Mouse (Mus musculus): ENCODE results near the gene Snai3.

Gene Snai3

DNA sequence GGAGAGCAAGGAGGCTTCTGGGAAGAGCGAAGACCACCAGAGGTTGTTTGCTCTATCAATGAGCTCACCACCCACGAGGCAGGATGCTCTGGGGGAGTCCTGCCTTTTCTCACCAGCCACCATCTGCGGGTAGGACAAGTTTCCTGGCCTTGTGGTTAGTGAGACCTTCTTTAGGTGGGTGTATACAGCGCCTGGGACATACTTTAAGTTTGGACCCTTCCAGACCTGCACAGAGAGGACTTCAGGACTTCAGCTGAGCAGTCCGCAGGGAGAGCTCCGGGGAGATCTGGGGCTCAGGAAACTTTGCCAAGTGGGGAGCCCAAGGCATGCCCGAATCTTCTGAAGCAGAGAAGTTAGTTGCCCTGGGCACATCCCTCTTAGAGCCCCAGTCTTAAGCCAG, 543 bp downstream of the Snai3 start:
- DNase-seq (ENCODE audit: low spot score in 2 of 2): no peak

DNA sequence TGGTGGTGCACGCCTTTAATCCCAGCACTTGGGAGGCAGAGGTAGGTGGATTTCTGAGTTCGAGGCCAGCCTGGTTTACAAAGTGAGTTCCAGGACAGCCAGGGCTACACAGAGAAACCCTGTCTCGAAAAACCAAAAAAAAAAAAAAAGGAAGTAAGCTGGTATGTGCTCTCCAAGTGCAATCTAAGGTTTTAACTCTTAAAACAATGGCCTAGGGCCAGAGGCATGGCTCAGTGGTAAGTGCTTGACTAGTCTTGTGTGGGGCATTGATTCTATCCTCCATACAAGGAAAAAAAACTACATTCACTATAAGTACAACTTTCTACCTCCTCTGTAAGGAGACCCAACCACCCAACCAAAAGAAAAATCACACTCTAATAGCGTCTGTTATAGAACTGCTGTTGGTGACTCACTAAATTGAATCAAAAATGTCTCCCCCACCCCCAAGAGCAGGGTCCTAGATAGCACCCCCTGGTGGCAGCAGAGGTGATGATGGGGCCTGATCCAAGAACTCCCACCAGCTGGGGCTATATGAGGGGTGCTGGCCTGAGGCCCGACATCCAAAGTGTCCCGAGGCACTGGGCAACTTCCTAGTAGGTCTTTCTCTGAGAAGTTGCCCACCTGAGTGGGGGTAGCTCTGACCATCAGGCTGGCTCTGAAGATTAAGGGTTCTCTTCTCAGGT, 1.2 kb downstream of the Snai3 start:
- no peak for DNase-seq (ENCODE audit: low spot score in 2 of 2)

DNA sequence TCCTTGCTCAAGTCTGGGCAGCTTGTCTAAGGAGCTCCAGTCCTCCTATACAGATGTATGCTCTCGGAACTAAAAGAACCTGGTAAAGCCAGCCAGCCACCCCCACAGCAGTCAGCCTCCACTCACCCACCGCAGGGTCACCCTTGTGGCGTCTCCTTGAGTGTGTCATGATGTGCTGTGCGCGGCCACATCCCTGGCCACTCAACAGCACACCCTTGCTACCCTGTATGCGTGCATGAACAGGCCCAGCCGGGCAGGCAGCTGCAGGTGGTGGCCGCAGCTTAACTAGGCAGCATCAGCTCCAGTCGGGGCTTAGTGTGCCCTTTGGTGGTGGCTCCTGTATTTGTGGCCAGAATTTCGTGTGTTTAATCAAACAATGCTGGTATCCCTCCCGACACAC, 3.4 kb downstream of the Snai3 start:
- no peak for DNase-seq (ENCODE audit: low spot score in 2 of 2)

DNA sequence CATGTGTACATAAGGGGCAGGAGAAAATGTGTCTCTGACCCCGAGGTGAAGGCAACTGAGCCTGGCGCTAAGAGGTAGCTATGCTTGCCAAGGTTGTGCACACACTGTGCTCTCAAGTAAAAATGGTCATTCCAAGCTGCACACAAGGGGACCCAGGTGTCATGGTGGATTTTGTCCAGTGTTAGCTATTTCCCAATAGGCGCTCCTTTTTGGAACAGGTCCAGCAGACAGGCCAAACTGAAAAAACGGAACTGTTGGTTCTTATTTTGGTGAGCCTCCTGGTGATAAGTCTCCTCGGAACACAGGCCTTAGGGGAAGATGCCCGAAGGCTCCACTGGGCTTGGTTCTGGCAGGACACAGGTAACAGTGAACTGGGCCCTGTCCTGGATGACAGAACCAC, 6.1 kb downstream of the Snai3 start:
- no peak for DNase-seq (ENCODE audit: low spot score in 2 of 2)

DNA sequence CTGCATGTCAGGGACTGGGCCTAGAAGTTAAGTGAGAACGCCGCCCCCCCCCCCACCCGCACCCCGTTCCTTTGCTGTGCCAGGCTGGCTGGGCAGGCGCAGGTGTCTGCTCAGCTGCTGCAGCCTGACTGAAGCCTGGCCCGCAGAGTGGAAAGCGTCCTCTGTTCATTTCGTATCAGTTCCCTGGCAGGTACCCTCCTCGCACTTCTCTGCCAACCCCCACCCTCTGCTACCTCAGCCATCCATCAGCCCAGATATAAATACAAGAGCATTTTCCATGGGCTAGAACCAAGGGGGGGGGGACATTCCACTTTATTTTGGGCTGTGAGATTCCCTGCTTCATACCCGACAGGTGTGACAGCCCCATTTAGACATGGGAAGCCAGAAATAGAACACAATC, 8.4 kb downstream of the Snai3 start:
- DNase-seq (ENCODE audit: low spot score in 2 of 2): no peak

DNA sequence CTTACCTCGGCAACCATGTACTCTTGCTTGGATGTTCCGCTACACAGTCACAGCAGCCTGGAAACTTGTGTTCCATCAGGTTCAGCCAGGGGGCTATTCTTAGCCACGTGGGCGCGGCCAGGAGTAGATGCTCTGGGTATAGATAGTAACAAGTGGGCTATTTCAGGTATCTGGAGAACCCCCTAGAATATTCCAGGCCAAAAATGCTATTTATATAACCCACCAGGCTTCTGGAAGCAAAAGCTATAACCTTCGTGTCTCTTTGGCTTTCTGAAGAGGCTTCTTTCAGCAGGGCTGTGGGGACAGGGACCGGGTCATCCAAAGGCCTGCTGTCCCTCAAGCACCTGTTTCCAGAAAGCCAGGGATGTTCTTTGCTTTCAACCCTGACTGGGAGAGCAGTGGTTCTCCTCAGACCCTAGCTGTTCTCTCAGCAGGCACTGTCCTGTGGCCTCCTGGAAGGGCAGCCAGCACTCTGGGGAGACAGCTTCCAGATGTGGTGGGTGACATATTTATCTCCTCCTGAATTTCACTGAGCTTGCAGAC, 9.3 kb downstream of the Snai3 start:
- DNase-seq (ENCODE audit: low spot score in 2 of 2): no peak

DNA sequence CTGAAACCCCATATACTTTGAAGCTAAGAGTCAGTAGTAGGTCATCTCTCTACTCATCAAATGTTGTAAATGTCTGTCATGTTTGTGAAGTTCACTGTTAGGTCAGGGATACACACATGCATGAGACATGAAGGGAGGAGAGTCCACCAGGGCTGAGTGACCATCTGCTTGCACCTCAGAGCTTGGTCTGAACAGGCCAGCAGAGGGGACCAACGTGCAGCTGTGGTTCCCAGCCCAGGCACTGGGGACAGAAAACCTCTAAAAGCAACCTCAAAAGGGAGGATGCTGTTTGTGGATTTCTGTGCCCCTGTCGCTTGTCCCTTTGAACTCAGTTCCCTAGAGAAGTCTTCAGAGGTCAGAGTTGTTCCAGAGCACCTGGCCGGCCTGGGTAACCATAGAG, 15.3 kb downstream of the Snai3 start:
- no peak for DNase-seq (ENCODE audit: low spot score in 2 of 2)

DNA sequence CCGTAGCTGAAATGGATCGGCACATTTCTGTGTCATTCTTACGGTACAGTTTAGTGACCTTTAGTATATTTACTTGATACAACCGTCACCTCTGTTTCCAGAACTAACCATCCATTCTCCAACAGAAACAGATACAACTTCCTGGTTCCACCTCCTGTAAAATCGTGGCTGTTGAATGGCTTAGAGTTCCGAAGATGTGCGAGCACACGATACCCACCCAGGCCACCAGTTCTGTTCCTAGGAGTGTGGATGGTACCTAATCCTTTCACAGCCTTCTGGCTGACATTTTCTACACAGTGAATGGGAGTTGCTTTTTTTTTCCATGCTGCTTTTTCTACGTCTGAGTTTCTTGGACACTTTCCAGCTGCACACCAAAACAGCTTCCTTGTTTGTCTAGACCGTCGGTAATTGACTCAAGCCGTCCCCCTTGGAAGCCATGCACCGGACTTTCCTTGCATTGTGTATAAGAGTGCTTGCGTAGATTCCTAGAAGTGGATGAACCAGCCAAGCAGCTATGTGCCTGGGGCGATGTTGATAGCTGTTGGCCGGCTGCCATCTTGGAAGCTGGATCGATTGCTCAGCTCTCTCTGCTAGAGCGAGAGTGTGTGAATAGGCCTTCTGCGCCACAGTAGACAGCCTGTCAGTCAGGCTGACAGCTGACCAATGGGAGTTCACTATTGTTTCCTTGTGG, 16.3 kb downstream of the Snai3 start:
- DNase-seq (ENCODE audit: low spot score in 2 of 2): peak; percentile 72 to 74

DNA sequence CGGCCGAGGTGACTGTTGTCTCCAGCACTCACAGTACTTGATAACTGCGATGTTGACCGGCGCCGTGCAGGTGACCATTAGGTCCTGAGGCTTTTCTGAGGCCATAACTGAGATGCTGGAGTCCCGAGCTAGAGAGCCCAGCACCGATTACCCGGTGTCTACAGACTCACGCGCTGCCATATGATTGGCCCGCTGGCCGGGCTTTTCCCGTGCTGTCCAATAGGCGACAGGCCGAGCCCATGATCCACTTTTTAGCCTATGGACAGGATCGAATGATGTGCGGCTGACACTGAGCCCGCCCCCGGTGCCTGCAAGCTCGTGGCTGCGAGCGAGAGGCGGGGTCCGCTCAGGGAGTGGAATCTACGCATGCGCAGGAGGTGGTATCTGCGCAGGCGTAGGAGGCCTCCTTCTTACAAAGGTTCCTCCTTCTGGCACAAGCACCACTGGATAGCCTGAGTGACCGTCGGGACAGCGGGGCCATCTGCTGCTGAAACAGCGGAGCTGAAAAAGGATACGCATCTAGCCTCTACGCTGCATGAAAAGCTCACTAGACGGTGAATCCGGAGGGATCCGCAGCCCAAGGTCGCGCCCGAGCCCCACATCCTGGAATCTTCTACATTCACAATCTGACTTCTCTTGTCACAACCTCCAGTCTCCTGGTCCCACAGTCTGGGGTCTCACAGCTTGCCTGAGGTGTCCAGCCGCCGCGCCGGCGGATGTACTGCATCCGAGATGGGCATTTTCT, 17.1 kb downstream of the Snai3 start, which contains the start of gene Mvd:
Mvd (minus strand) TSS at position 161 of the 745 bp plus-strand sequence.
- DNase-seq (ENCODE audit: low spot score in 2 of 2): peak; percentile 96 to 98

DNA sequence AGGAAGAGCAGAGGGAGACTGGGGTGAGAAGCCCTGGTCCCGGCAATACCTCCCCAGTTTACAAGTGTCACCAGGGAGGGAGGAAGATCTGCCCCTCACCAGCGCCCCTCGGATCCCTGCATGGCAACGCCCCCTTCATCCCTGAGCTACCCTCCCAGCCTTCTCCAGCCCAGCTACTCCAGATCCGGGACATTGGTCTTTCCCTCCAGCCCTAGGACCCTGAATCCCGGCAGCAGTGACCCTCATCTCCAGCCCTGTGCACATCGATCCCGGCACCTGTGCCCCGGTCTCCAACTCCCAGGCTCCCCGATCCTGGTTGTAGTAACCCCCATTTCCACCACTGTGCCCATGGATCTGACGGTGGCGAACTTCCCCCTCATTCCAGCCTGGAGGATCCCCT, 17.8 kb downstream of the Snai3 start:
- DNase-seq (ENCODE audit: low spot score in 2 of 2): no peak

DNA sequence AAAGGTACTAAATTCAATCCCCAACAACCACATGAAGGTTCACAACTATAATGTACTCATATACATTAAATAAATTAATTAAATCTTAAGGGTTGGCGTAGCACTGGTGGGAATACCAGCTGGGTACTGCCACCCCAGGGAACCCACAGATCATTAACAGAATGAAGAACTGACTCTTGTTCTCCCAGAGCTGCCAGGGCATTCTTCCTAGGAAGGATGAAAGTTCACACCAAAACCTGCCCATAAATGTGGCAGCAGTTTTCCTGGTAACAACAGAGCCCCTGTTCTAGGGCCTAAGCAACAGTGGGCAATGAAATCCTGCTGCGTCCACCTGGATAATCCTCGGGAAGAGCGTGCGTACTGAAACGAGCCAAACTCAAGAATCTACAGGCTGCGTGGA, 18.2 kb downstream of the Snai3 start:
- no peak for DNase-seq (ENCODE audit: low spot score in 2 of 2)

DNA sequence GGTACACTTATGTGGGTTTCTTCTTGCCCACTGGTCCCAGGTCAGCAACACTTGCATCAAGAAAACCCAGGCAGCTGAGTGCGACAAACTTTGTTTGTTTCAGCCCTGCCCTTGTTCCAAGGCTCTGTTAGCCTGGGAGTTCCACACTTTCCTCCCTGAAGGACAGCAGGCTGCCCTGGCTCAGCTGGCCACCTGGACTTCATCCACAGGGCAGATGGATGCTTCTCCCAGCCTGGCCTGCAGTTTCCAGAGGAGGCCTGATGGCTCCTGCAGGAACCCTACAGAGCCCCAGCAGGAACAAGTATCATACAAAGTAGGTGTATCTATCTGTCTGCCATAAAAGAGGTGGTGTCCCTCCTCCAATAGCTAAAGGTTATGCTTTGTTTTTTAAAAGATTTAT, 19.2 kb downstream of the Snai3 start:
- no peak for DNase-seq (ENCODE audit: low spot score in 2 of 2)

DNA sequence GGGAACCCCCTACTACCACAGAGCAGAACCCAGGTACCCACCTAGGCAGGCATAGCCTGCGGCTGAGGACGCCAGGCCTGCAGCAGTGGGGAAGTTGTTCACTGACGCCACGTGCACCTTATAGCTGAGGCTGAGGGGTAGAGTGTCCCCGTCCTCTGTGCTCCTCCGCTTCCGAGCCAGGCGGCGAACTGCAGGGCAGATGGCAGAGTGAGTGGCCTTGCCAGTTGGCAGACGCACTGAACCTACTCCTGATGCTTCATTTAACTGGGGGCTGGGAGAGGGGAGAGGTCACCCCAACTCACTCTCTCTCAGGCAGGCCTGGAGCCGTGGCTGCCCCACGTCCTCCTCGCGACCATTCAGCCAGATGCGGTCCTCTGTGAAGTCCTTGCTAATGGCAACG, 21.2 kb downstream of the Snai3 start:
- no peak for DNase-seq (ENCODE audit: low spot score in 2 of 2)

DNA sequence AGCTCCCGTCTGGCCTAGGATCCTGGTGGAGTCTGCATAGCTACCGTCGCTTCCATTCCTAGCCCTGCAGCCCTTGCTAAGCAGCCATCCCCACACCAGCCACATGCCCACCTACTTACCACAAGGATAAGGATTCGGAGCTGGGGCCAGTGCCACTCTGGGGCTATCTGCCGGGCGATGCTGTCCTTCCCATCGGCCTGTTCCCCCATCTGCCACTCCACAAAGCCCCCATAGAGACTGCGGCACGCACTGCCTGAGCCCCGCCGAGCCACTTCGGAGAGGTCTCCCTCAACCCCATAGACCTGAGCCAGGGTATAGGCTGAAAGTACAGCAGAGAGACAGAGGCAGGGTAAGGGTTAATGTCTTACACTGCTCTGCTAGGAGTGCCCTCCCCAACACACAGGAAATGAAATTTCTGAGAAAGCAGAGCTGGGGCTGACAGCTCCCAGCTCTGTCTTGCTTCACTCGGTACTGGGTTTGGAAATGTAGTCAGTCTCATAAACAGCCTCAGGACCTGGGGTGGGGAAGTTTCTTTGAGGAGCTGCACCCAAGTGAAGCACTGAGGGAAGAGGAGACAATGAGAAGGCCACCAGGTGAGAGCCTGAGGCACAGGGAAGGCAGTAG, 22.7 kb downstream of the Snai3 start:
- no peak for DNase-seq (ENCODE audit: low spot score in 2 of 2)

DNA sequence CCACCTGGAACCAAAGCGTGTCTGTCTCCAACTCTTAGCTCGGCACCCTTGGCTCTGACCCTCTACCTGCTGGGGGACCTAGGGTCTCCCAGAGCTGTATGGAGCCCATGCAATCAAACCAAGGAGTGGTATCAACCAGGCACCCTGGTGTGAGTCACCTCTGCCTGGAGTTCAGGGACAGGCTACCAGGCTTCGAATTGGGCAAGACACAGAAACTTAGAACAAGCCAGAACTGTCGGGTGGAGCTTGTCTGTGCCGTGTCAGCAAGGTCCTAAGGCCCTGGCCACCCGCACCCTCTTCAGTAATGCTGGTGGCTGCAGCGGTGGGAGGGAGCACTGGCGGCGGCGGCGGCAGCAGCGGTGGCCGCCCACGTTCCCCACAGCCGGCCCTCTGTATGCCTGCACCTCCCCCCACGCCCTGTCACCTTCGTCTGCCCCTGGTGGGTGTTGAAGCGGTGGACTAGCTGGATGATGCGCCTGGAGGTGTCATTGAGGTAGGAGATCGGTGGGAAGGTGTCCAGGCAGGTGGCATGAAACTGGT, 23.9 kb downstream of the Snai3 start:
- DNase-seq (ENCODE audit: low spot score in 2 of 2): no peak

DNA sequence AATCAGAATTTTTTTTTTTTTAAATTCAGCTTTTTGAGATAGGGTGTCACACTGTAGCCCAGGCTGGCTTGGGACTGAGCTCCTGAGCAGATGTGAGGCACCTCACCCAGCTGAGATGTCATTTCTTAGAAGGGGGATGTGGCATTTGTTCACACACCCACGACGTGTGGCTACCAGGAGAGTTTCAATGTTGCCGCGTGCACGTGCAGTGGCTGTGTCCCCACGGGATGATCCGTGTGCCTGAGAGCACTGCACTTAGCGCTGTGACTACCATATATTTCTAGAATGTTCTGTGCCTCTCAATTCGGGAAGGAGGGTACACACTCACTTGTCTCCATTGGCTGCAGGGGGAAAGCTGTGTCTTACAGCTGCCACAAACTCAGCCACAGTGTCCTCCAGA, 24.4 kb downstream of the Snai3 start:
- DNase-seq (ENCODE audit: low spot score in 2 of 2): no peak

DNA sequence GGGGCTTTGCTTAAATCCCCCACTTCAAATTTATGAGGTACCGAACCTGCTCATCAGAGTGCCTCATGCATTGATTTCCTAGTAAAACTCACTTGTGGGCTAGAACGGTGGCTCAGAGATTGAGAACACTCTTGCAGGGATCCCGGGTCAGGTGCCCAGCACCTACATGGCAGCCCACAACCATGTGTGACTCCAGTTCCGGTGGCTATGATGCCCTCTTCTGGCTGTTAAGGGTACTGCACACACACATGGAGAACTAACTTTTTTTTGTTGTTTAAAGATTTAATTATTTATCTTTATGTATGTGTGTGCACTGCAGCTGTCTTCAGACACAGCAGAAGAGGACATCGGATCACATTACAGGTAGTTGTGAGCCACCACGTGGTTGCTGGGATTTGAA, 25.2 kb downstream of the Snai3 start:
- no peak for DNase-seq (ENCODE audit: low spot score in 2 of 2)

DNA sequence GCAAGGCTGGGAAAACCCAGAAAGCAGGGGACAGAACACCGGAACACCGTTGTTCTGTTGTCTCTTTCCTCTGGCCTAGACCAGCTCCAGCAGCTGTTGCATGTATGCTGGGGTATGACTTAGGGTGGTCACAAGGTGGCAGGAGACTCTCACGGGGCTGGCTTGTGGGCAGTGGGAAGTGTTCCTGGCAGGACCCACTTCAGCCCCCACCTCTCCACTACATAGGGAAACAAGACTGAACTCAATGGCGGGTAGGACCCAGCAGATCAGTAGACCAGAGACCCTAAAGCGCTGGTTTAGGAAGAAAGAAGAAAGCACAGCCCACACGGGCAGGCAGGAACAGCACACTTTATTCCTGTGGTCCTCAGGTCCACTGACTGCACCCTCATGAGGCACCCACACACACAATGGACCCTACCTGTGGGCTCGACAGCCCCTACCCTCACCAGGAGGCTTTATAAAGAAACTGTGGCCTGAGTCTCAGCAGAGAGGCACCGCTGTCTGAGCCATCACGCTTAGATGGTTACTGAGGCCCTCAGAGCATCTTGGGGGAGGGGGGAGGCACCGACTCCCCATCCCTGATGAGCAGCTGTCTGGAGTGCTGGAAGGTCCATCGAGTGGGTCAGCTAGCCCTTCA, 27.1 kb downstream of the Snai3 start:
- no peak for DNase-seq (ENCODE audit: low spot score in 2 of 2)

DNA sequence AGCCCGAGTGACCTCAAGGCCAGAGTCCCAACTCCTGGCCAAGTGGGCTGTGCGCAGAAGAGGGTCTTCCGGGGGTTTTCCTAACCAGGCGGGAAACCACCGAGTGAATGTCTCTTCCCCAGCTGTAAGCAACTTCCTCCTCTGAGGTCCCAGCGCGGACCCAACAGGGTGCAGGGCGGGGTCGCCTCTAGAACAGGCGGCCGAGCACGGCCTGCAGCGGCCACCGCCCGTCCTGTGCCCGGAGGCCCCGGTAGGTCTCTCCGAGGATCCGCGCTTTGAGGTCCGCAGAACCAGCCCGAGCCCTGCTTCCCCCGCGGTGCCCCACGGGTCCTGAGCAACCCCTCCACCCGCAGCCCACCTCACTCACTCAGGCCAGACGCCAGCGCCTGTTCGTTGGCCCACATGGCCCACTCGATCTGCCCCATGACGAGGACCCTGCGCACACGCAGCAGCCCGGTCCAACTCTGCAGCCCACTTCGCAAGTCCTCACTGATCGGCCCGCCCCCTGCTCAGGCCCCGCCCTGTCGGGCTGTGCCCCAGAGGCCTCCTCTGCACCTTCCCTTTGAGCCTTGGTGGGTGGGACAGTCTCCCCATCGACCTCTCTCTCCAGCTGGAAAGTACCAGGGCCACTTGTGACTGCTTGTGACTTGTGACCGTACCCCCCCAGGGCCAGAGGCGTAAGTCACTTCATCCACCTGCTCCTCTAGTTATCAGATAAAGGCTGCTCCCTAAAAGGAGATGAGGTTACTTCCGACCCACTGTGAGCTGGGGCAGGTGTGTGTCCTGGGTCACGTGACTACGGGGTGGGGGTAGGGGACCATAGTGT, 27.9 kb downstream of the Snai3 start, which contains the start of gene Cyba:
Cyba (minus strand) TSS at position 488 of the 826 bp plus-strand sequence.
- DNase-seq (ENCODE audit: low spot score in 2 of 2): no peak

DNA sequence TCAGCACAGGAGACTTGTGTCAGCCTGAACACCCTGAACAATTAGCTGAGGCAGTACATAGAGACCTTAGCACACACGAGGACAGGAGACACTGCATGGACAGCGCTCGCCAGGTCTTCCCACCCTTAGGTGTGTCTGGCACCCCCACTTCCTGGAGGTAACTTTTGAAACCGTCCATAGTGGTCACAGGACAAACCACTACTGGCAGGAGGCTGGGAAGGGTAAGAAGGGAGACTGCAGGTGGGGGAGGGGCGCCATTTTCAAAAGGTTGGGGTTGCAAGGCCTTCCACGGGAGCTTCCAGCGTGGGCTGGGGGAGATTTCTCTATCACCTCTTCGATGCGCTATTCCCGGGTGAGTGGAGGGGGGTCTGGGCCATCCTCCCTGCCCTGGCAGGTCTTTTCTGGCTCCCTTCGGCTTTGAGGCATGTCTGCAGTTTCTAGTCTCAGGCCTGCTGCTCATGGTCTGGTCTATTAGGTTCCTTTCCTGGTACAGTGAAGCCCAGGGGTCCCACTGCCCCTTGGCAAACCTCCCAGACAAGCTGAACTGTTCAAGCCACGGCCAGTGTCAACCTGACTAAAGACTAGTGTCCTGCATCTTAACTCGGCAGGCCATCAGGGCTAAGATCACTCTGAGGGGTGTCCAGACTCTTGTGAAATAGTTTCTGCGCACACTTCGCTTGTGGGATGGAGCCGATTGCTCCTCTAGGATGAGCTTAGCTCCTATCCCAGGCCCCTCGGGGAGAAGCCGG, 28.7 kb downstream of the Snai3 start:
- no peak for DNase-seq (ENCODE audit: low spot score in 2 of 2)
